Mouse (Mus musculus) megakaryocyte, adult 5-6 weeks (primary cell): ENCODE measurements at regions not wholly inside any gene's neighbourhood (a gene's known extent, or its start where the extent isn't known, plus 50 kb on each side); places are given as distances from the start of the nearest gene placed in this dataset.

Source experiments
- ATAC-seq: 2 replicates; pipeline ENCODE4 v1.8.0; 2016; ENCODE audit warnings: mild to moderate bottlenecking, inconsistent platforms; ENCODE audit not compliant: poor library complexity, severe bottlenecking

GRCm38 (mm10) chr15:28081147-28081546 lies 55.5 kb upstream of the Trio start:
- ATAC-seq: peak; percentile 92

GRCm38 (mm10) chr15:28082411-28082810 lies 56.8 kb upstream of the Trio start:
- ATAC-seq: no peak

GRCm38 (mm10) chr15:28105956-28106355 lies 80.3 kb upstream of the Trio start:
- no peak for ATAC-seq

- ATAC-seq: no peak
Observed at GRCm38 (mm10) chr15:28109916-28110315, 84.3 kb upstream of the Trio start.

GRCm38 (mm10) chr15:28113491-28113890 lies 87.8 kb upstream of the Trio start:
- ATAC-seq: no peak

- no peak for ATAC-seq
Observed at GRCm38 (mm10) chr15:28114180-28114747, 88.6 kb upstream of the Trio start.

- ATAC-seq: no peak
Observed at GRCm38 (mm10) chr15:28126846-28127245, 76.7 kb upstream of the Dnah5 start.

GRCm38 (mm10) chr15:28129536-28129935 lies 74.0 kb upstream of the Dnah5 start:
- no peak for ATAC-seq

- ATAC-seq: no peak
Observed at GRCm38 (mm10) chr15:28131546-28131945, 72.0 kb upstream of the Dnah5 start.

- no peak for ATAC-seq
Observed at GRCm38 (mm10) chr15:28133171-28133810, 70.3 kb upstream of the Dnah5 start.

GRCm38 (mm10) chr15:28134206-28134605 lies 69.3 kb upstream of the Dnah5 start:
- no peak for ATAC-seq

- no peak for ATAC-seq
Observed at GRCm38 (mm10) chr15:28138806-28139205, 64.7 kb upstream of the Dnah5 start.

- no peak for ATAC-seq
Observed at GRCm38 (mm10) chr15:28140301-28140700, 63.3 kb upstream of the Dnah5 start.

- no peak for ATAC-seq
Observed at GRCm38 (mm10) chr15:28141345-28141744, 62.2 kb upstream of the Dnah5 start.

- no peak for ATAC-seq
Observed at GRCm38 (mm10) chr15:28144217-28144616, 59.3 kb upstream of the Dnah5 start.

- ATAC-seq: no peak
Observed at GRCm38 (mm10) chr15:28144846-28145245, 58.7 kb upstream of the Dnah5 start.

- ATAC-seq: no peak
Observed at GRCm38 (mm10) chr15:28151678-28152077, 51.9 kb upstream of the Dnah5 start.
